In the genomic region with DNA sequence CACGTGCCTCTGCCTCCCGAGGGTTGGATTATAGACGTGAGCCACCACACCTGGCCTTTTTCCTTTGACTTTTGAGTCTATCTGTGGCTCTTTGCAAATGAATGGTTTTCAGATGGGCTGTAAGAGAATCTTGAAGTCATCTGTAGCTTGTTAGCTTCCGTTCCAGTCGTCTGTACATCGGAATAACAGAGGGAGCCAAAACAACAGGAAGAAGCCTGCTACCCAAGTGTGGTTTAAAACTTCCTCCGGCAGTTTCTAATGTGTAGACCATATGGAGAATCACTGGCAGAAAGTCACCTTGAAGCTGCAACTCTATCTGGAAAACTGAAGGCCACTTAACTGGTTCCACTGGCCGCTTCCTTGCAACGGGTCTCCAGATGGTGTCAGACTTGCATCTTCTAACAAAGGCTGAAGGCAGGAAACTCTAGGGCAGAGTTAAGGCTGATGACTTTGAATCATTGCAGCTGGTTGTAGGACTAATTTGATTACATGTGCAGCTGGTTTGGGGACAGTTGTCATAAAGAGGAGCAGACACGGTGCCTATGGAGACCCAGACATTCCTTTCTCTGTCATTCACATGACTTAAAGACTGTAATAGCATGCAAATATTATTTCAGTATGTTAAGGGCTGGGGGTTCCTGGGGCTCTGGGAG, we compare ENCODE assay signal across 8 mouse cellular contexts. TPM values are rescaled to one million over a fixed set of nuclear protein-coding genes. Genes with fewer than 3 reads are reported as not detected.
DNase-seq lines count a peak whose midpoint lies in the region; ATAC-seq and TF ChIP-seq lines count a peak whose summit lies in the region.

No protein-coding gene starts in this region.

- no peaks in the 10 kb centered on the region for H3K9me3 ChIP-seq in neural tube, embryonic 12.5 days

- TF ChIP-seq POLR2A in thymus, adult 2 months (IDR thresholded peaks at IDR 0.05; ENCODE audit: control insufficient read depth, extremely low read depth, insufficient read depth, low read length, poor library complexity), result no peak

- H3K27ac ChIP-seq in thymus, adult 2 months (ENCODE audit: control insufficient read depth, insufficient read depth, low read length), result peak overlapping the region; percentile 29
- no peak overlapping the region for H3K27ac ChIP-seq in neural tube, embryonic 12.5 days

- H3K4me1 ChIP-seq in thymus, adult 2 months (replicated peaks; ENCODE audit: control insufficient read depth, insufficient read depth, low read length), result peaks cover 7% of the 10 kb centered on the region
- H3K4me1 ChIP-seq in neural tube, embryonic 12.5 days, result no peaks in the 10 kb centered on the region

- H3K4me2 ChIP-seq in neural tube, embryonic 12.5 days (replicated peaks), result no peak overlapping the region

- H3K27me3 ChIP-seq in thymus, adult 2 months (ENCODE audit: control insufficient read depth, insufficient read depth, low read length), result no peaks in the 10 kb centered on the region
- no peaks in the 10 kb centered on the region for H3K27me3 ChIP-seq in neural tube, embryonic 12.5 days (replicated peaks)

- no peak overlapping the region for H3K4me3 ChIP-seq in thymus, adult 2 months (ENCODE audit: control insufficient read depth, insufficient read depth, low read length)
- H3K4me3 ChIP-seq in neural tube, embryonic 12.5 days, result no peak overlapping the region

- TF ChIP-seq CTCF in thymus, adult 2 months (IDR thresholded peaks at IDR 0.05; ENCODE audit: borderline replicate concordance, control insufficient read depth, extremely low read depth, insufficient read depth, low read length, poor library complexity), result no peak

- DNase-seq in adrenal gland, postnatal 10 days, result peak; percentile 22
- no peak for DNase-seq in adrenal gland, postnatal 4 days (ENCODE audit: low spot score in 2 of 2)
- peak; percentile 25 for DNase-seq in thymus, adult 2 months
- no peak for DNase-seq in thymus, adult 18-20 months
- DNase-seq in kidney, postnatal 10 days, result peak; percentile 64
- DNase-seq in testis, postnatal 14 days (ENCODE audit: low spot score), result no peak
- no peak for DNase-seq in Muller cell, postnatal 12 days (ENCODE audit: inconsistent ontology term)

- no peaks in the 10 kb centered on the region for H3K36me3 ChIP-seq in thymus, adult 2 months (ENCODE audit: control insufficient read depth, insufficient read depth, low read length)
- H3K36me3 ChIP-seq in neural tube, embryonic 12.5 days, result no peaks in the 10 kb centered on the region

- ATAC-seq in neural tube, embryonic 12.5 days (ENCODE audit: low FRiP score, low read depth), result 0 out of 2 replicates have a peak, but pooled peaks have one; percentile 13

- WGBS in thymus, adult 2 months, result 6% methylated on average over 10 of the region's 10 CpGs
- WGBS in neural tube, embryonic 12.5 days, result 53% methylated on average over 10 of the region's 10 CpGs

- no peak overlapping the region for H3K9ac ChIP-seq in neural tube, embryonic 12.5 days

RNA-seq across cellular contexts. Expression of gene Tbc1d23, which starts 12.0 kb away (rescaled TPM):
- total RNA-seq in adrenal gland, postnatal 10 days (2021), result 10 to 100 TPM; 37.7 to 42.6 TPM
- total RNA-seq in adrenal gland, postnatal 4 days (2021), result 10 to 100 TPM; 46.3 to 48.9 TPM
- polyA plus RNA-seq in thymus, adult 2 months (2012; rRNA removed), result 15.7 and 17.5 TPM in 2 replicates
- polyA plus RNA-seq in neural tube, embryonic 12.5 days (2016; fragmentation: Nextera tagmentation; extraction: Ambion mirVana), result 25.2 and 28.6 TPM in 2 replicates

RNA-seq across cellular contexts. Expression of gene Tmem30c, which starts 49.3 kb away (rescaled TPM):
- not detected for total RNA-seq in adrenal gland, postnatal 10 days (2021)
- total RNA-seq in adrenal gland, postnatal 4 days (2021), result under 1 TPM in 1 of 2 experiments, not detected in 1; 0.36 TPM
- not detected in 2 replicates for polyA plus RNA-seq in thymus, adult 2 months (2012; rRNA removed)
- 0.14 and 0.52 TPM in 2 replicates for polyA plus RNA-seq in neural tube, embryonic 12.5 days (2016; fragmentation: Nextera tagmentation; extraction: Ambion mirVana)

Comparison
In these comparisons a context has a peak if more than half of its experiments do, and no peak if none do; other contexts are left out.
1. DNase-seq: peak in adrenal gland, postnatal 10 days (single experiment), thymus, adult 2 months (single experiment) and kidney, postnatal 10 days (single experiment); none in adrenal gland, postnatal 4 days (0 of 2), thymus, adult 18-20 months (0 of 2), testis, postnatal 14 days (single experiment) and Muller cell, postnatal 12 days (single experiment).